Mouse (Mus musculus): Measurements from ENCODE around the gene Upk2.
A peak's percentile ranks its signal among the peaks of the same experiment; 100 is the strongest.

Upk2 gene

GRCm38 (mm10) chr9:44406906-44407751, 47.6 kb downstream of the Upk2 start, which contains the start of the genes Rps25 and Trappc4:
Gene Rps25, plus strand, starts transcription at chr9:44407139.
Gene Trappc4, minus strand, starts transcription at chr9:44407600.
- peak; percentile 87 for DNase-seq (ENCODE audit: low spot score)

- no peak for DNase-seq (ENCODE audit: low spot score)
Measured at GRCm38 (mm10) chr9:44405011-44405410, 49.8 kb downstream of the Upk2 start.
